Mouse (Mus musculus): ENCODE data around the gene Chrne.

DNA sequence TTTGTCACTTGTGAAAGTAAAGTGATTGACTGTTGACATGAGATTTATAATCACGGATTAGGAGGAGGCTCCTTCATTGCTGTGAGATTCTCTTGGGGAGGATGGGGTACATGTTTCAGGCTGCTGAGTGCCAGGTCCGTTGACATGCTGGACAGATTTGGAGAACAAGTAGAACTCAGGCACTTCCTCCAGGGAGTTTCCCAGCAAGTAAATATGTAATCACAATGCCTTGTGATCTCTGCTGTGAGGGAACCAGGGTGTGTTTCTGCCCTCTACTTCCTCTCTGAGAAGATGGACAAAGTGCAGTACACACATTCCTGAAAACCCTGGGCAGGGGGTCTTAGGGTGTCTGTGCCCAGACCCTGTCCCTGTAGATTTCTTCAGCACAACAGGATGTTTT is 23.4 kb downstream of the Chrne start:
- TF ChIP-seq CTCF (IDR thresholded peaks at IDR 0.05; ENCODE audit: extremely low read depth, insufficient read length, insufficient replicate concordance, low read depth, low read length) (no peak), POLR2A (IDR thresholded peaks at IDR 0.05; ENCODE audit: low read depth, low read length) (no peak)
